Mouse (Mus musculus): ENCODE measurements around the gene Prdx6. TPM values are rescaled to one million over a fixed set of nuclear protein-coding genes. Genes with fewer than 3 reads are reported as not detected.
"Not testable (repeated sequence)": the region's sequence is repeated elsewhere in the genome, so short reads cannot be mapped to it uniquely, and the experiment has no call there.

The Prdx6 gene
- polyA plus RNA-seq, 1 experiment from 2014 or later: 220 TPM

GRCm38 (mm10) chr1:161196364-161196763 is 54.7 kb downstream of the Prdx6 start:
- not testable (repeated sequence) for H3K9me3 ChIP-seq; H3K4me1 ChIP-seq (replicated peaks); H3K36me3 ChIP-seq; H3K27me3 ChIP-seq; ATAC-seq (ENCODE audit: low read depth)
- Histone ChIP-seq H3K4me3 (peak overlapping the region; percentile 41), H3K4me2 (peak overlapping the region; percentile 59), H3K9ac (0 out of 2 replicates have a peak overlapping the region, but pooled peaks have one; percentile 43), H3K27ac (replicated peaks) (peak overlapping the region; percentile 67; the same call in 1 of the 2 replicates)
- WGBS: 47% methylated on average over 11 of the region's 11 CpGs

DNA sequence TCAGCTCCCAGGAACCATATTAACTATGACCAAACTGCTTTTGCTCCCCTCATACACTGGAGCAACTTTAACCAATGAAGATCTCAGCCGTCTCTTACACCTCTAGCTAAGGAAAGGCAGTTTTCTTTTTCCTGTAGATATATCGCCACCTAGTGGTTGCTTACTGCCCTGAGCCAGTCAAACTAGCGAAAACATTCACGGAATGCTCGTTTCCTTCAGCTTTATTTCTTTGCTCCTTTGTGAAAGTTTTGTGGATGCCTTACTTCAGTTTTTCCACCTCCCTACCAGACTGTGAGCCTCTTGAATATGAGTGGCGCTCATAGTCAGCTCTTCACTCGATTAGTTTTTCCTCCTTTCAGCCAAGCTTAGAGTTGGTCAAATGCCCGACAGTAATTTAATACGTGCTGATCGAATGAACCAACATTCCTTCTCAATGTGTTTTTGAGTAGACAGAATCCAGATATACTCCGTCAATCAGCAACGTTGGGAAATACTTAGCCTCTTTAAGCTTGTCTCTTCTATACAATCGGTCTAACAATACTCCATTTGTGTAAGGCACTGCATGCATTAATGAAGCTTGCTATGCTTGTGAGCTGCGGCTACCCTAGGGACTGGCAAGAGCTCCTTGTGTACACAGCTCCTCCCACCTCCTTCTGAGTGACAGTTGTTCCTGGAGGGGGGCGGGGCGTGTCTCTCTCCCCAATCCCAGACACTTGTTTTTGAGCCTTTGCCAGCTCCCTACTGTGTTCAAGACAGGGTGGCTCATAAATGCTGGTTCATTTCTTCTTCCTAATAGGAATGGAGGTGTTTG is 55.3 kb downstream of the Prdx6 start:
- H3K4me3 ChIP-seq: peak overlapping the region; percentile 41
- no peaks in the 10 kb centered on the region for H3K27me3 ChIP-seq
- H3K9me3 ChIP-seq: no peaks in the 10 kb centered on the region
- WGBS: 0% methylated on average over 16 of the region's 16 CpGs
- H3K4me1 ChIP-seq (replicated peaks): peaks cover 4% of the 10 kb centered on the region
- peak overlapping the region; percentile 59 for H3K4me2 ChIP-seq
- H3K27ac ChIP-seq (replicated peaks): peak overlapping the region; percentile 67
- peak; percentile 99 for ATAC-seq (ENCODE audit: low read depth)
- H3K9ac ChIP-seq: peak overlapping the region; percentile 43; the same call in 1 of the 2 replicates
- no peaks in the 10 kb centered on the region for H3K36me3 ChIP-seq

GRCm38 (mm10) chr1:161190253-161190910 is 60.6 kb downstream of the Prdx6 start:
- H3K9ac ChIP-seq: no peak overlapping the region
- H3K36me3 ChIP-seq: no peaks in the 10 kb centered on the region
- ATAC-seq (ENCODE audit: low read depth): no peak
- no peaks in the 10 kb centered on the region; the same call in none of the 2 replicates for H3K4me1 ChIP-seq (replicated peaks)
- H3K27ac ChIP-seq (replicated peaks): no peak overlapping the region
- H3K4me3 ChIP-seq: no peak overlapping the region
- H3K9me3 ChIP-seq: peaks cover 2% of the 10 kb centered on the region; the same call in 1 of the 2 replicates
- 78% methylated on average over 9 of the region's 9 CpGs for WGBS
- H3K27me3 ChIP-seq: no peaks in the 10 kb centered on the region
- H3K4me2 ChIP-seq: no peak overlapping the region

Other genes starting within 250 kb of the Prdx6 start
- 11.9 and 12.3 TPM in 2 replicates for gene Zbtb37, start 216.4 kb downstream of the Prdx6 start, polyA plus RNA-seq (2015; fragmentation: Nextera tagmentation; extraction: Ambion mirVana)
- 25.2 and 28.7 TPM in 2 replicates for gene Dars2, start 180.6 kb downstream of the Prdx6 start, polyA plus RNA-seq (2015; fragmentation: Nextera tagmentation; extraction: Ambion mirVana)
- 10.2 and 10.9 TPM in 2 replicates for gene Cenpl, start 180.5 kb downstream of the Prdx6 start, polyA plus RNA-seq (2015; fragmentation: Nextera tagmentation; extraction: Ambion mirVana)
- gene Klhl20, start 119.7 kb downstream of the Prdx6 start, polyA plus RNA-seq (2015; fragmentation: Nextera tagmentation; extraction: Ambion mirVana): 19.8 and 21.5 TPM in 2 replicates
- gene Ankrd45, start 108.5 kb downstream of the Prdx6 start, polyA plus RNA-seq (2015; fragmentation: Nextera tagmentation; extraction: Ambion mirVana): 11.0 and 12.5 TPM in 2 replicates
- gene Tex50, start 91.9 kb downstream of the Prdx6 start, polyA plus RNA-seq (2015; fragmentation: Nextera tagmentation; extraction: Ambion mirVana): 0.33 and 0.89 TPM in 2 replicates
- gene Tnfsf4, start 144.2 kb upstream of the Prdx6 start, polyA plus RNA-seq (2015; fragmentation: Nextera tagmentation; extraction: Ambion mirVana): not detected in 2 replicates
- gene Tnfsf18, start 243.4 kb upstream of the Prdx6 start, polyA plus RNA-seq (2015; fragmentation: Nextera tagmentation; extraction: Ambion mirVana): not detected in 2 replicates

All from neural tube, embryonic 13.5 days (tissue).